Mouse (Mus musculus) forebrain, embryonic 13.5 days (tissue): ENCODE data around the gene D8Ertd738e. TPM values are rescaled to one million over a fixed set of nuclear protein-coding genes. Genes with fewer than 3 reads are reported as not detected.

Experiments used
- ATAC-seq: fragments of 200-750 bp; cut with Nextera tagmentation; 2 replicates; pipeline ENCODE4 v1.8.0; 2017
- H3K27ac ChIP-seq: fragments of 300-500 bp; sonication (generic); 2 replicates; pipeline ENCODE4 v1.5.1; 2015; ENCODE audit warnings: inconsistent platforms, mild to moderate bottlenecking, moderate library complexity
- H3K27me3 ChIP-seq: fragments of 300-500 bp; sonication (generic); 2 replicates; pipeline ENCODE4 v1.6.1; 2015; ENCODE audit warnings: mild to moderate bottlenecking, inconsistent platforms
- H3K36me3 ChIP-seq: fragments of 300-500 bp; sonication (generic); 2 replicates; pipeline ENCODE4 v1.6.1; 2015; ENCODE audit warnings: mild to moderate bottlenecking, inconsistent platforms; ENCODE audit not compliant: poor library complexity, severe bottlenecking
- H3K4me1 ChIP-seq: fragments of 300-500 bp; sonication (generic); 2 replicates; pipeline ENCODE4 v1.6.1; 2015; ENCODE audit warnings: inconsistent platforms
- H3K4me2 ChIP-seq: fragments of 300-500 bp; sonication (generic); 2 replicates; pipeline ENCODE4 v1.6.1; 2015; ENCODE audit warnings: inconsistent platforms, mild to moderate bottlenecking, moderate library complexity
- H3K4me3 ChIP-seq: fragments of 300-500 bp; sonication (generic); 2 replicates; pipeline ENCODE4 v1.5.1; 2015; ENCODE audit warnings: mild to moderate bottlenecking, inconsistent platforms
- H3K9ac ChIP-seq: fragments of 300-500 bp; sonication (generic); 2 replicates; pipeline ENCODE4 v1.6.1; 2015; ENCODE audit warnings: mild to moderate bottlenecking, inconsistent platforms
- H3K9me3 ChIP-seq: fragments of 300-500 bp; sonication (generic); replicated peaks from 2 replicates; pipeline ENCODE4 v1.6.1; 2016; ENCODE audit warnings: inconsistent platforms
- WGBS: fragments of 180-500 bp; shearing (Covaris S2); methylation state at CpG from one replicate; pipeline ENCODE4 v1.1.7; 2015; 5-methylcytosine and 5-hydroxymethylcytosine counted together
- polyA plus RNA-seq: library from polyadenylated mRNA; unstranded; fragments of >200 nt; fragmentation: Nextera tagmentation; extraction: Ambion mirVana; gene quantifications from 2 replicates; pipeline ENCODE4 v1.2.1, GENCODE M21; 2015

D8Ertd738e gene
- polyA plus RNA-seq, 1 experiment from 2014 or later, result 310 TPM

DNA sequence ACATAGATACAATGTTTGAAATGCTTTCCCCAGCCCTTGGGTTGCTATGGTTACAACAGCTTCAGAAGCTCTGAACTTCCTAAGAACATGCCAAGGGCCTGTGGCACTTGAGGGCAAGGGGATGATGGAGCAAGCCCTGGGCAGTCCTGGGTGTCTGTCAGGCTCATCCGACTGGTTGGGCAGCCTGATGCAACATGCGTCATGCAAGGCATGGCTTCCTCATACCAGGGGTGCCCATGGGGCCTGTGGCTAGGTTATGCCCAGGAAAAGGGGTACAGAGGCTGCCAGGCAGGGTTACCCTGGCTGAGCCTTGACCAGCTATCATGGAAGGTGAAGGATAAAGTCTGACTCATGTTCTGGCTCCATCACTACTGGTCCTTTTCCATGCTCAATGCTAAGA, 16.5 kb downstream of the D8Ertd738e start:
- peaks cover 69% of the 10 kb centered on the region for H3K36me3 ChIP-seq
- no peaks in the 10 kb centered on the region for H3K9me3 ChIP-seq
- no peaks in the 10 kb centered on the region for H3K27me3 ChIP-seq
- no peak overlapping the region for H3K27ac ChIP-seq
- 94% methylated on average over 2 of the region's 2 CpGs for WGBS
- no peak overlapping the region for H3K4me2 ChIP-seq
- peaks cover 43% of the 10 kb centered on the region for H3K4me1 ChIP-seq
- peak overlapping the region; percentile 16; the same call in 1 of the 2 replicates for H3K9ac ChIP-seq
- ATAC-seq, result no peak
- no peak overlapping the region for H3K4me3 ChIP-seq

DNA sequence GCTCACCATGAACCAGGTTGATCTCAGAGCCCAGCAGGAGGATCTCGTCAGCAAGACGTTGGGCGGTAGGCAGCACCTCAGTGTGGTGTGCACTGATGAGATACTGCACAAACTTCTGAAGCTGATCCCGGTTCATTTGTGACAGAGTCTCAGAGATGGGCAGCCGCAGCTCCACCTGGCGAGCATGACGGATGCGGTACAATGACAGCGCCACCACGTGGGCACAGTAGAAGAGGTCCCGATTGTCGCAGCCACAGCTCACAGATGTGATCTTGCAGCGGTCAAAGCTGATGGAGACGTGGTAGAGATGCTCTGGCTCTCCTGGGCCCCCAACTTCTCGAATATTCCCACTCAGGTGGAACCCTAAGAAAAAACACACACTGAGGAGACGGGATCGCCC, 18.8 kb downstream of the D8Ertd738e start:
- Histone ChIP-seq H3K9me3 (no peaks in the 10 kb centered on the region), H3K4me3 (no peak overlapping the region), H3K9ac (no peak overlapping the region), H3K27ac (no peak overlapping the region), H3K4me2 (no peak overlapping the region), H3K36me3 (peaks cover 92% of the 10 kb centered on the region), H3K4me1 (peaks cover 32% of the 10 kb centered on the region), H3K27me3 (no peaks in the 10 kb centered on the region)
- WGBS, result 75% methylated on average over 17 of the region's 17 CpGs
- no peak for ATAC-seq

GRCm38 (mm10) chr8:84223322-84224029, 26.0 kb downstream of the D8Ertd738e start:
- 0 out of 2 replicates have a peak, but pooled peaks have one; percentile 45 for ATAC-seq
- H3K27ac ChIP-seq, result no peak overlapping the region
- 80% methylated on average over 21 of the region's 21 CpGs for WGBS

DNA sequence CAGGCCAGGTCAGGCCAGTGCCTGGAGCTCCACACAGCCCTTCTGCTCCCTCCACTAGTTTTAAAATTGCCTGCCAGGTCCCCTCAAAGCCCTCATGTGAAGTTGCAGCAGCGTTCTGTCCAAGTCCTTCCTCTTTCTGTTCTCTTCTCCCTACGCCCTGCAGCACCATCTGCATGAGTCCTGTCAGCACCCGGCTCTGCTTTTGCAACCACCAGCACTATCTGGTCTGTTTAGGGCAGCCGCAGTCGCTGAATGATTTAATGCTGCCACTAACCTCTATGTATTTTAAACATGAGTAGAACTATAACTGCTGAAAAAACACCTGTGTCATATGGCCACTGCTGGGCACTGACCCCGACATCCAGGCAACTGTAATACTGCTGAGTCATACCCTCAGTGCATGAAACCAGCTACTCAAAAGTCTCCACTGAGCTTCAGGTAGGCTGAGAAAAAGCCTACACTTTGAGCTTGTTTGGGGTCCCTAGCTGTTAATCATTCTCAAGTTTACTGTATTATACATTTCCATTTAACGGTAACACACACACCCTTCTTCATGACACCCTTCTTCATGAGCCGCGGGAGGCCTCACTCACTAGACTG, 26.9 kb downstream of the D8Ertd738e start:
- peaks cover 98% of the 10 kb centered on the region for H3K36me3 ChIP-seq
- no peak overlapping the region for H3K4me2 ChIP-seq
- H3K9me3 ChIP-seq, result no peaks in the 10 kb centered on the region
- no peaks in the 10 kb centered on the region for H3K27me3 ChIP-seq
- H3K4me1 ChIP-seq, result no peaks in the 10 kb centered on the region
- H3K9ac ChIP-seq, result no peak overlapping the region
- WGBS, result 97% methylated on average over 9 of the region's 9 CpGs
- H3K27ac ChIP-seq, result no peak overlapping the region
- no peak for ATAC-seq
- no peak overlapping the region for H3K4me3 ChIP-seq

More at GRCm38 (mm10) chr8:84223322-84224029, 26.0 kb downstream of the D8Ertd738e start:
- Histone ChIP-seq H3K4me2 (no peak overlapping the region), H3K36me3 (peaks cover 98% of the 10 kb centered on the region), H3K4me3 (no peak overlapping the region), H3K9ac (no peak overlapping the region), H3K9me3 (no peaks in the 10 kb centered on the region), H3K4me1 (no peaks in the 10 kb centered on the region), H3K27me3 (no peaks in the 10 kb centered on the region)

DNA sequence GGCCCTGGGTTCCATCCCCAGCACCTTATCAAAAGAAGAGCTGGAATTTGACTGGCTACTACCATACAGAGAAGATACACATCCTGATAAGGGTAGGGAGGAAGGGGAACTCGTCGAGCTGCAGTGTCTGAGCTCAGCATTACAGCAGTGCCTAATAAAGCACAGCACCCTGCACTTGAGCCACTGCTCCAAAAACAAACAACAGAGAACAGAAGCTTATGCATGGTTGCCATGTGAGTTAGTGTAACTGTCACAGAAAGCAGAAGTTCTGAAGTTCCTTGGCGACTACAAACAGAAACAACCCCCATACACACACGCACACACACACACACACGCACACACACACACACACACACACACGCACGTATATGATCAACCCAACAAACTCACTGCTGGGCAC, 29.4 kb downstream of the D8Ertd738e start:
- Histone ChIP-seq H3K36me3 (peaks cover 98% of the 10 kb centered on the region), H3K9ac (no peak overlapping the region), H3K9me3 (no peaks in the 10 kb centered on the region), H3K4me2 (no peak overlapping the region), H3K27ac (no peak overlapping the region), H3K4me3 (no peak overlapping the region), H3K4me1 (no peaks in the 10 kb centered on the region), H3K27me3 (no peaks in the 10 kb centered on the region)
- no peak for ATAC-seq
- 89% methylated on average over 7 of the region's 7 CpGs for WGBS

DNA sequence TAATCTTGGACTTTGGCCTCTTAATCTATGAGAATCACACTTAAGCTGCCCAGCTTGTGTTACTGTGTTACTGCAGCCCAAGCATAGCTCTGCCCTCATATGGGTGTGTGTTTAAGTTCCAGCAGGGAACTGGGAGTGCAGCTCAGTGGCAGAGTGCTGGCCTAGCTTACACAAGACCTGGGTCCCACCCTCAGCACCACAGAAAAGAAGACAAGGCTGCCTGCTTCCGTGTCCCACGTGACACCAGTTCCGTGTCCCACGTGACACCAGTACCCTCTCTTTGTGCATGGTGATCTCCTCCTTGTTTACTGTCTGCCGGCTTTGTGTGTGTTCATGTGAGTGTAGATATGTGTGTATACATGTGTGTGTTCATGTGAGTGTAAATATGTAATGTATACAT, 31.4 kb downstream of the D8Ertd738e start:
- Histone ChIP-seq H3K4me3 (no peak overlapping the region), H3K9ac (no peak overlapping the region), H3K27me3 (no peaks in the 10 kb centered on the region), H3K4me2 (no peak overlapping the region), H3K4me1 (no peaks in the 10 kb centered on the region), H3K9me3 (no peaks in the 10 kb centered on the region), H3K27ac (no peak overlapping the region), H3K36me3 (peaks cover 98% of the 10 kb centered on the region)
- ATAC-seq, result no peak
- 96% methylated on average over 5 of the region's 5 CpGs for WGBS

DNA sequence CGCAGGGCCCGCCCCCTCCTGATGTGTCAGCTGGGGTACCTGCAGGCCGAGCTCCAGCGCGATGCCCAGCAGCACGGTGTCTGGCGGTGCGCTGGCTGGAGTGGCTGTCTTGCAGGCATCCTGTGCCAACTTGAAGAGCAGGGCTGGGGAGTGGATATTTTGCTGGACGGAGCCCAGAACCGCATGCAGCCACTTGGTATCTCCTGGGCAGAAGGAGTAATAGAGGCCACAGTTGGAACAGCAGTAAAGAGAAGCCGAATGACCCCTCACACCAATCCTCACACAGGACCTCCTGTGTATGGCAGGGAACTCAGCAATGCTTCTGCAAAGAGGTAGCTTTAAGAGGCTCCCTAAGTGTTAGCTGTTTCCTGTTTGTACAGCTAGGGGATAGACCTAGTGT, 32.3 kb downstream of the D8Ertd738e start:
- WGBS, result 97% methylated on average over 11 of the region's 11 CpGs
- H3K9ac ChIP-seq, result no peak overlapping the region
- no peak overlapping the region for H3K4me3 ChIP-seq
- no peaks in the 10 kb centered on the region for H3K4me1 ChIP-seq
- peaks cover 98% of the 10 kb centered on the region for H3K36me3 ChIP-seq
- no peaks in the 10 kb centered on the region for H3K27me3 ChIP-seq
- no peak overlapping the region for H3K27ac ChIP-seq
- H3K4me2 ChIP-seq, result no peak overlapping the region
- no peaks in the 10 kb centered on the region for H3K9me3 ChIP-seq
- no peak for ATAC-seq

- WGBS, result 89% methylated on average over 4 of the region's 4 CpGs
- Histone ChIP-seq H3K27me3 (no peaks in the 10 kb centered on the region), H3K4me3 (no peak overlapping the region), H3K9ac (no peak overlapping the region), H3K9me3 (no peaks in the 10 kb centered on the region), H3K36me3 (peaks cover 90% of the 10 kb centered on the region), H3K27ac (no peak overlapping the region), H3K4me1 (peaks cover 22% of the 10 kb centered on the region), H3K4me2 (no peak overlapping the region)
- ATAC-seq, result no peak
Measured at GRCm38 (mm10) chr8:84213277-84213676, 36.2 kb downstream of the D8Ertd738e start.

DNA sequence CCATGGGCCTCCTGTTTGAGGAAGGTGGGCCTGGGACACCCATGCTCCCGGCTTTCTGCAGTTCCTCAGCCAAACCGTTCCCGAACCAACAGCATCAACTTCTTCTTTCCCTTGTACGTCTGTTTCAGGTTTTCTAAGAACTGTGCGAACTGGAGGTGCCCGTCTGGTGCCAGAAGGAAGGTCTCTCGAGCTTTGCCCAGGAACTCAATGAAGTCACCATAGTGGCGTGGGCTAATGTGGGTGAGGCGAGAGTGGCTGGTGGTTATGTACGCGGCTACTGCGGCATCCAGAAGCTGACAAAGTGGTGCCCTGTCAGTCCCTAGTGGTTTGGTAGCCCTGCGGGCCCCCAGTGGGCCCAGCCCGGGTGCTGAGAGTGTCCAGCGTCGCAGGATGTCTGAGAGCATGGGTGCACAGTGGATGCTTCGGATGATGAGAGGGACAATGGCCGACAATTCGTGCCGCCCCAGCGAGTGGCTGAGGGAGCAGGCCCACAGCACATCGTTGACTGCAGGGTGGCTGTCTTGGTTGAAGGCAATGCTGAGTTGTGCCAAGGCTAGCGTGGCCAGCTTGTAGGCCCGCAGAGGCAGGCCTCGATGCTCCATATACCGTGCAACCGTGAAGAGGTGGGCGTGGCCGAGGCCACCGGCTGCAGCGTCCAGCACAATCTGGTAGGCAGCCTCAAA, 37.5 kb downstream of the D8Ertd738e start:
- Histone ChIP-seq H3K9ac (no peak overlapping the region), H3K4me2 (no peak overlapping the region), H3K9me3 (no peaks in the 10 kb centered on the region), H3K27ac (no peak overlapping the region), H3K4me1 (peaks cover 29% of the 10 kb centered on the region), H3K27me3 (no peaks in the 10 kb centered on the region), H3K4me3 (no peak overlapping the region), H3K36me3 (peaks cover 77% of the 10 kb centered on the region)
- 93% methylated on average over 31 of the region's 31 CpGs for WGBS
- no peak for ATAC-seq

- Histone ChIP-seq H3K9ac (no peak overlapping the region), H3K27me3 (no peaks in the 10 kb centered on the region), H3K4me2 (no peak overlapping the region), H3K9me3 (no peaks in the 10 kb centered on the region), H3K36me3 (peaks cover 69% of the 10 kb centered on the region), H3K4me3 (no peak overlapping the region), H3K27ac (no peak overlapping the region), H3K4me1 (peaks cover 29% of the 10 kb centered on the region)
- no peak for ATAC-seq
- 98% methylated on average over 3 of the region's 3 CpGs for WGBS
Measured at GRCm38 (mm10) chr8:84211202-84211601, 38.3 kb downstream of the D8Ertd738e start.

GRCm38 (mm10) chr8:84210167-84210791, 39.2 kb downstream of the D8Ertd738e start:
- ATAC-seq, result peak; percentile 50
- peak overlapping the region; percentile 37 for H3K4me2 ChIP-seq
- 51% methylated on average over 29 of the region's 34 CpGs for WGBS
- peaks cover 60% of the 10 kb centered on the region for H3K36me3 ChIP-seq
- peak overlapping the region; percentile 26; the same call in 1 of the 2 replicates for H3K9ac ChIP-seq
- peaks cover 29% of the 10 kb centered on the region for H3K4me1 ChIP-seq
- no peak overlapping the region for H3K4me3 ChIP-seq
- no peaks in the 10 kb centered on the region for H3K9me3 ChIP-seq
- H3K27ac ChIP-seq, result no peak overlapping the region; the same call in 1 of the 2 replicates
- H3K27me3 ChIP-seq, result no peaks in the 10 kb centered on the region
